Mouse (Mus musculus): ENCODE measurements around the gene Igf1r.

- TF ChIP-seq POLR2A (IDR thresholded peaks at IDR 0.05; ENCODE audit: low read depth, low read length) (no peak), CTCF (IDR thresholded peaks at IDR 0.05; ENCODE audit: extremely low read depth, insufficient read depth, insufficient read length, insufficient replicate concordance) (no peak)
Measured at GRCm38 (mm10) chr7:68182025-68182424, 229.4 kb downstream of the Igf1r start.

All from spleen, adult 2 months (tissue).